Mouse (Mus musculus): ENCODE results near the gene Kri1.
A peak's percentile ranks its signal among the peaks of the same experiment; 100 is the strongest.

DNA sequence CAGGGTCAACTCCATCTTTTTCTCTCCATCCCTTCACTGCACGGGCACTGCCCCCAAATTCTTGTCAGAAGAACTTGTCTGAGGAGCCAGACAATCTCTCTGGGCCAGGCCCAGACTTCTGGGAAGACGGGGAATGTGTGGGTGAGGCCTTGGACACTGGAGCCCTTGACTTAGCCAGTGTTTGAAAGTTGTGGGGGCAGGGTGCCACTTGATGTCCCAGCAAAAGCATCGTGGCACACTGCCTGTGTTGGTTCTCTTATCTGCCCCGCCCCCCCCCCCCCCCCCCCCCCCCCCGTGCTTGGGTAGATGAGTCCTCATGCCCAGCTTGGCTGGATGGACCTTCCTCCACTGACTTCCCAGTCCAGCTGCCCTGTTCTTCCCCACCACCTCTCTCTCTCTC lies 41.3 kb upstream of the Kri1 start:
- TF ChIP-seq CTCF (IDR thresholded peaks at IDR 0.05), result no peak
- peak; percentile 66 for TF ChIP-seq EP300 (IDR thresholded peaks at IDR 0.05)

Data from lung, postnatal 0 days (tissue).